Comparison of ENCODE assay signal across 8 mouse cellular contexts in the genomic region with DNA sequence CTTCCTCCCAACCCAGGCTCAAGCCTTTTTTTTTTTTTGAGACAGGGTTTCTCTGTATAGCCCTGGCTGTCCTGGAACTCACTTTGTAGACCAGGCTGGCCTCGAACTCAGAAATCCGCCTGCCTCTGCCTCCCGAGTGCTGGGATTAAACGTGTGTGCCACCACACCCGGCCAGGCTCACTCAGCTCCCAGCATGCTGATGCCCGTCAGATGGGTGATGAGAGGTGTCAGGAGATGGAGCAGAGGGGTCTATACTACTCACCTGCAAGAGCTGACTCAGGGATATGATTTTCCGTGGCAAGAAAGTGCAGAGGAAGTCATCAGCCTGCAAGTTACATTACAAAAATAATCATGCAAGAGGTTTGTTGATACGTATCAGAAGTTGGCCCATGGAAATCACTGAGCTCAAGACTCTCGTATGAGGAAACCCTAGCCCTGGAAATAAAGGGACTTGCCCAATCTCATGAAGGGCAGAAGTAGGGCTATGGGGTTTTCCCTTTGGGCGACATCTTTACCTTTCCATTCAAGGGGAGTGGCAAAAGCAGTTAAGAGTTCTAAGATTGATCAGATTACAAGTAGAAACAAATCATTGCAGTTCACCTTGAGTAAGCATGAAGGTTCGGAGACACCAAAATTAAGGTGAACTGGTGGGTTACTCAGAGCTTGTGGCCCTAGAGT. TPM values are rescaled to one million over a fixed set of nuclear protein-coding genes. Genes with fewer than 3 reads are reported as not detected.
DNase-seq lines count a peak whose midpoint lies in the region; ATAC-seq lines count a peak whose summit lies in the region.

No protein-coding gene starts in this region.

- peak overlapping the region; percentile 67 for H3K27ac ChIP-seq in lung, embryonic 16.5 days (ENCODE audit: low read length)
- peak overlapping the region; percentile 96 for H3K27ac ChIP-seq in embryonic facial prominence, embryonic 13.5 days
- H3K27ac ChIP-seq in limb, embryonic 10.5 days: no peak overlapping the region
- H3K27ac ChIP-seq in stomach, embryonic 14.5 days (ENCODE audit: low read length): peak overlapping the region; percentile 64; the same call in 1 of the 2 replicates

- H3K27me3 ChIP-seq in lung, embryonic 16.5 days (ENCODE audit: control insufficient read depth, insufficient read depth, low read depth, low read length): no peaks in the 10 kb centered on the region
- H3K27me3 ChIP-seq in embryonic facial prominence, embryonic 13.5 days: 0 out of 2 replicates have a peak, but pooled peaks cover under 1% of the 10 kb centered on the region
- 0 out of 2 replicates have a peak, but pooled peaks cover under 1% of the 10 kb centered on the region for H3K27me3 ChIP-seq in limb, embryonic 10.5 days (ENCODE audit: low read depth, poor library complexity, severe bottlenecking)
- no peaks in the 10 kb centered on the region for H3K27me3 ChIP-seq in stomach, embryonic 14.5 days (ENCODE audit: control insufficient read depth, insufficient read depth, low read length)

- H3K9me3 ChIP-seq in lung, embryonic 16.5 days (ENCODE audit: control insufficient read depth, low read length): no peaks in the 10 kb centered on the region
- H3K9me3 ChIP-seq in embryonic facial prominence, embryonic 13.5 days: no peaks in the 10 kb centered on the region
- no peaks in the 10 kb centered on the region for H3K9me3 ChIP-seq in limb, embryonic 10.5 days (replicated peaks)
- no peaks in the 10 kb centered on the region for H3K9me3 ChIP-seq in stomach, embryonic 14.5 days (ENCODE audit: control insufficient read depth, low read depth, low read length)

- H3K9ac ChIP-seq in lung, embryonic 16.5 days (ENCODE audit: low read length): peak overlapping the region; percentile 77
- H3K9ac ChIP-seq in embryonic facial prominence, embryonic 13.5 days: peak overlapping the region; percentile 92
- H3K9ac ChIP-seq in stomach, embryonic 14.5 days (replicated peaks; ENCODE audit: low read depth, low read length): peak overlapping the region; percentile 52

- peaks cover 10% of the 10 kb centered on the region for H3K36me3 ChIP-seq in lung, embryonic 16.5 days (ENCODE audit: control insufficient read depth, insufficient read depth, low read length)
- peaks cover 38% of the 10 kb centered on the region for H3K36me3 ChIP-seq in embryonic facial prominence, embryonic 13.5 days
- peaks cover 42% of the 10 kb centered on the region for H3K36me3 ChIP-seq in limb, embryonic 10.5 days
- peaks cover 8% of the 10 kb centered on the region; the same call in 1 of the 2 replicates for H3K36me3 ChIP-seq in stomach, embryonic 14.5 days (ENCODE audit: control insufficient read depth, insufficient read depth, low read length)

- DNase-seq in lung, adult 18-20 months: no peak
- no peak for DNase-seq in limb, embryonic 10.5 days (ENCODE audit: low spot score)
- DNase-seq in cerebellum, adult 11 months: no peak
- no peak for DNase-seq in left cerebral cortex, postnatal 10 days (ENCODE audit: extremely low spot score in 1 of 2, low spot score in 2 of 2)
- DNase-seq in embryo, embryonic 10 days (ENCODE audit: low spot score): no peak

- peak overlapping the region; percentile 98 for H3K4me3 ChIP-seq in lung, embryonic 16.5 days (ENCODE audit: low read length)
- peak overlapping the region; percentile 92 for H3K4me3 ChIP-seq in embryonic facial prominence, embryonic 13.5 days
- H3K4me3 ChIP-seq in limb, embryonic 10.5 days: peak overlapping the region; percentile 79
- H3K4me3 ChIP-seq in stomach, embryonic 14.5 days (ENCODE audit: low read depth, low read length): peak overlapping the region; percentile 86

- intact Hi-C loops in left cerebral cortex, postnatal 10 days (cut with DNase I): no loop called here

- peaks cover 23% of the 10 kb centered on the region for H3K4me1 ChIP-seq in lung, embryonic 16.5 days (replicated peaks; ENCODE audit: control insufficient read depth, insufficient read depth, low read length)
- H3K4me1 ChIP-seq in embryonic facial prominence, embryonic 13.5 days: peaks cover 36% of the 10 kb centered on the region
- peaks cover 35% of the 10 kb centered on the region for H3K4me1 ChIP-seq in limb, embryonic 10.5 days
- H3K4me1 ChIP-seq in stomach, embryonic 14.5 days (ENCODE audit: control insufficient read depth, insufficient read depth, low read length): peaks cover 18% of the 10 kb centered on the region

- ATAC-seq in lung, embryonic 16.5 days (ENCODE audit: low read depth): no peak
- ATAC-seq in embryonic facial prominence, embryonic 13.5 days (ENCODE audit: insufficient number of reproducible peaks, insufficient read depth, low FRiP score, low TSS enrichment, low read depth): no peak
- no peak for ATAC-seq in stomach, embryonic 14.5 days (ENCODE audit: insufficient number of reproducible peaks, insufficient read depth, low FRiP score, low read depth)

- 78% methylated on average over 11 of the region's 11 CpGs for WGBS in lung, embryonic 16.5 days
- WGBS in embryonic facial prominence, embryonic 13.5 days: 84% methylated on average over 11 of the region's 11 CpGs
- 90% methylated on average over 11 of the region's 11 CpGs for WGBS in limb, embryonic 10.5 days
- WGBS in stomach, embryonic 14.5 days: 78% methylated on average over 11 of the region's 11 CpGs

- H3K4me2 ChIP-seq in lung, embryonic 16.5 days (ENCODE audit: low read depth, low read length): peak overlapping the region; percentile 83
- peak overlapping the region; percentile 97 for H3K4me2 ChIP-seq in embryonic facial prominence, embryonic 13.5 days
- H3K4me2 ChIP-seq in stomach, embryonic 14.5 days (replicated peaks; ENCODE audit: low read depth, low read length): peak overlapping the region; percentile 96

RNA-seq across cellular contexts. Expression of a gene that starts 1.0 kb away (rescaled TPM):
- 247 and 250 TPM in 2 replicates for polyA plus RNA-seq in lung, embryonic 16.5 days (2015; fragmentation: Nextera tagmentation; extraction: Ambion mirVana)
- 233 and 267 TPM in 2 replicates for polyA plus RNA-seq in embryonic facial prominence, embryonic 13.5 days (2015; fragmentation: Nextera tagmentation; extraction: Ambion mirVana)
- polyA plus RNA-seq in limb, embryonic 10.5 days (2016; fragmentation: Nextera tagmentation; extraction: Ambion mirVana): 157 and 192 TPM in 2 replicates
- 296 and 307 TPM in 2 replicates for polyA plus RNA-seq in stomach, embryonic 14.5 days (2014; fragmentation: Nextera tagmentation; extraction: Ambion mirVana)
- total RNA-seq in left cerebral cortex, postnatal 10 days (2021): 10 to 100 TPM; 56.3 to 67.2 TPM

RNA-seq across cellular contexts. Expression of a gene that starts 1.6 kb away (rescaled TPM):
- polyA plus RNA-seq in lung, embryonic 16.5 days (2015; fragmentation: Nextera tagmentation; extraction: Ambion mirVana): 17.6 and 18.1 TPM in 2 replicates
- polyA plus RNA-seq in embryonic facial prominence, embryonic 13.5 days (2015; fragmentation: Nextera tagmentation; extraction: Ambion mirVana): 17.6 and 21.7 TPM in 2 replicates
- polyA plus RNA-seq in limb, embryonic 10.5 days (2016; fragmentation: Nextera tagmentation; extraction: Ambion mirVana): 19.7 and 22.6 TPM in 2 replicates
- polyA plus RNA-seq in stomach, embryonic 14.5 days (2014; fragmentation: Nextera tagmentation; extraction: Ambion mirVana): 13.2 and 15.1 TPM in 2 replicates
- 10 to 100 TPM; 33.3 to 45.4 TPM for total RNA-seq in left cerebral cortex, postnatal 10 days (2021)

RNA-seq across cellular contexts. Expression of a gene that starts 4.8 kb away (rescaled TPM):
- polyA plus RNA-seq in lung, embryonic 16.5 days (2015; fragmentation: Nextera tagmentation; extraction: Ambion mirVana): 6.4 and 7.3 TPM in 2 replicates
- polyA plus RNA-seq in embryonic facial prominence, embryonic 13.5 days (2015; fragmentation: Nextera tagmentation; extraction: Ambion mirVana): 4.7 and 4.8 TPM in 2 replicates
- 5.2 and 5.4 TPM in 2 replicates for polyA plus RNA-seq in limb, embryonic 10.5 days (2016; fragmentation: Nextera tagmentation; extraction: Ambion mirVana)
- polyA plus RNA-seq in stomach, embryonic 14.5 days (2014; fragmentation: Nextera tagmentation; extraction: Ambion mirVana): 5.9 and 7.1 TPM in 2 replicates
- 10 to 100 TPM; 42.7 to 49.1 TPM for total RNA-seq in left cerebral cortex, postnatal 10 days (2021)

RNA-seq across cellular contexts. Expression of a gene that starts 12.0 kb away (rescaled TPM):
- polyA plus RNA-seq in lung, embryonic 16.5 days (2015; fragmentation: Nextera tagmentation; extraction: Ambion mirVana): 175 and 179 TPM in 2 replicates
- polyA plus RNA-seq in embryonic facial prominence, embryonic 13.5 days (2015; fragmentation: Nextera tagmentation; extraction: Ambion mirVana): 141 and 152 TPM in 2 replicates
- 109 and 115 TPM in 2 replicates for polyA plus RNA-seq in limb, embryonic 10.5 days (2016; fragmentation: Nextera tagmentation; extraction: Ambion mirVana)
- 161 and 170 TPM in 2 replicates for polyA plus RNA-seq in stomach, embryonic 14.5 days (2014; fragmentation: Nextera tagmentation; extraction: Ambion mirVana)
- total RNA-seq in left cerebral cortex, postnatal 10 days (2021): 10 to 100 TPM; 83.0 to 84.9 TPM

RNA-seq across cellular contexts. Expression of a gene that starts 13.5 kb away (rescaled TPM):
- polyA plus RNA-seq in lung, embryonic 16.5 days (2015; fragmentation: Nextera tagmentation; extraction: Ambion mirVana): 12.9 and 15.6 TPM in 2 replicates
- 10.5 and 12.3 TPM in 2 replicates for polyA plus RNA-seq in embryonic facial prominence, embryonic 13.5 days (2015; fragmentation: Nextera tagmentation; extraction: Ambion mirVana)
- 4.9 and 7.0 TPM in 2 replicates for polyA plus RNA-seq in limb, embryonic 10.5 days (2016; fragmentation: Nextera tagmentation; extraction: Ambion mirVana)
- 7.4 and 8.1 TPM in 2 replicates for polyA plus RNA-seq in stomach, embryonic 14.5 days (2014; fragmentation: Nextera tagmentation; extraction: Ambion mirVana)
- 10 to 100 TPM; 10.0 to 12.5 TPM for total RNA-seq in left cerebral cortex, postnatal 10 days (2021)
